Mouse (Mus musculus) forebrain, embryonic 13.5 days (tissue): Measurements from ENCODE around the gene Zfp987. TPM values are rescaled to one million over a fixed set of nuclear protein-coding genes. Genes with fewer than 3 reads are reported as not detected.
"Not testable (repeated sequence)": the region's sequence is repeated elsewhere in the genome, so short reads cannot be mapped to it uniquely, and the experiment has no call there.

ENCODE experiments used
- ATAC-seq: fragments of 200-750 bp; cut with Nextera tagmentation; 2 replicates; pipeline ENCODE4 v1.8.0; 2017
- H3K27ac ChIP-seq: fragments of 300-500 bp; sonication (generic); 2 replicates; pipeline ENCODE4 v1.5.1; 2015; ENCODE audit warnings: inconsistent platforms, mild to moderate bottlenecking, moderate library complexity
- H3K27me3 ChIP-seq: fragments of 300-500 bp; sonication (generic); 2 replicates; pipeline ENCODE4 v1.6.1; 2015; ENCODE audit warnings: mild to moderate bottlenecking, inconsistent platforms
- H3K36me3 ChIP-seq: fragments of 300-500 bp; sonication (generic); 2 replicates; pipeline ENCODE4 v1.6.1; 2015; ENCODE audit warnings: mild to moderate bottlenecking, inconsistent platforms; ENCODE audit not compliant: poor library complexity, severe bottlenecking
- H3K4me1 ChIP-seq: fragments of 300-500 bp; sonication (generic); 2 replicates; pipeline ENCODE4 v1.6.1; 2015; ENCODE audit warnings: inconsistent platforms
- H3K4me2 ChIP-seq: fragments of 300-500 bp; sonication (generic); 2 replicates; pipeline ENCODE4 v1.6.1; 2015; ENCODE audit warnings: inconsistent platforms, mild to moderate bottlenecking, moderate library complexity
- H3K4me3 ChIP-seq: fragments of 300-500 bp; sonication (generic); 2 replicates; pipeline ENCODE4 v1.5.1; 2015; ENCODE audit warnings: mild to moderate bottlenecking, inconsistent platforms
- H3K9ac ChIP-seq: fragments of 300-500 bp; sonication (generic); 2 replicates; pipeline ENCODE4 v1.6.1; 2015; ENCODE audit warnings: mild to moderate bottlenecking, inconsistent platforms
- H3K9me3 ChIP-seq: fragments of 300-500 bp; sonication (generic); replicated peaks from 2 replicates; pipeline ENCODE4 v1.6.1; 2016; ENCODE audit warnings: inconsistent platforms
- WGBS: fragments of 180-500 bp; shearing (Covaris S2); methylation state at CpG from one replicate; pipeline ENCODE4 v1.1.7; 2015; 5-methylcytosine and 5-hydroxymethylcytosine counted together
- polyA plus RNA-seq: library from polyadenylated mRNA; unstranded; fragments of >200 nt; fragmentation: Nextera tagmentation; extraction: Ambion mirVana; gene quantifications from 2 replicates; pipeline ENCODE4 v1.2.1, GENCODE M21; 2015

Gene Zfp987
- polyA plus RNA-seq, 1 experiment from 2014 or later = not detected

- not testable (repeated sequence) for ATAC-seq, H3K27me3 ChIP-seq, H3K4me1 ChIP-seq, H3K27ac ChIP-seq, H3K36me3 ChIP-seq, H3K4me3 ChIP-seq, H3K9ac ChIP-seq
- H3K4me2 ChIP-seq = peak overlapping the region; percentile 35
- WGBS = 42% methylated on average over 44 of the region's 45 CpGs
- H3K9me3 ChIP-seq = peaks cover 37% of the 10 kb centered on the region
These were observed 30.0 kb upstream of the Zfp987 start for GRCm38 (mm10) chr4:146066932-146067580.

GRCm38 (mm10) chr4:146067594-146067993 lies 29.5 kb upstream of the Zfp987 start:
- 22% methylated on average over 55 of the region's 55 CpGs for WGBS

GRCm38 (mm10) chr4:146073264-146073663 lies 23.8 kb upstream of the Zfp987 start:
- 85% methylated on average over 7 of the region's 7 CpGs for WGBS

More at GRCm38 (mm10) chr4:146067594-146067993, 29.5 kb upstream of the Zfp987 start:
- H3K27ac ChIP-seq, H3K36me3 ChIP-seq, H3K4me3 ChIP-seq, H3K27me3 ChIP-seq, ATAC-seq, H3K4me1 ChIP-seq, H3K9ac ChIP-seq: not testable (repeated sequence)
- Histone ChIP-seq H3K9me3 (peaks cover 34% of the 10 kb centered on the region), H3K4me2 (peak overlapping the region; percentile 35)

GRCm38 (mm10) chr4:146101448-146101847 lies 4.3 kb downstream of the Zfp987 start:
- H3K4me1 ChIP-seq, H3K9ac ChIP-seq, H3K4me2 ChIP-seq, H3K36me3 ChIP-seq, H3K9me3 ChIP-seq, H3K4me3 ChIP-seq, H3K27me3 ChIP-seq, H3K27ac ChIP-seq, ATAC-seq: not testable (repeated sequence)
- WGBS = 51% methylated on average over 3 of the region's 3 CpGs

More at GRCm38 (mm10) chr4:146073264-146073663, 23.8 kb upstream of the Zfp987 start:
- not testable (repeated sequence) for H3K36me3 ChIP-seq, H3K27me3 ChIP-seq, H3K4me1 ChIP-seq, H3K4me3 ChIP-seq, H3K9me3 ChIP-seq, ATAC-seq, H3K4me2 ChIP-seq, H3K9ac ChIP-seq, H3K27ac ChIP-seq

GRCm38 (mm10) chr4:146156524-146156923 lies 59.4 kb downstream of the Zfp987 start, which contains the start of gene Zfp600:
Gene Zfp600 (plus strand): TSS chr4:146156824.
- not testable (repeated sequence) for H3K36me3 ChIP-seq, H3K4me1 ChIP-seq, H3K27me3 ChIP-seq, H3K4me2 ChIP-seq, H3K9me3 ChIP-seq, H3K4me3 ChIP-seq, H3K9ac ChIP-seq, H3K27ac ChIP-seq, ATAC-seq
- WGBS = no CpG with 5 or more reads among the region's 6 CpGs

- H3K4me3 ChIP-seq, H3K27me3 ChIP-seq, H3K9me3 ChIP-seq, H3K4me2 ChIP-seq, H3K36me3 ChIP-seq, H3K4me1 ChIP-seq, H3K9ac ChIP-seq, ATAC-seq, H3K27ac ChIP-seq: not testable (repeated sequence)
- WGBS = 73% methylated on average over 4 of the region's 4 CpGs
These were observed 65.8 kb downstream of the Zfp987 start for GRCm38 (mm10) chr4:146162893-146163292.

- H3K36me3 ChIP-seq, H3K9ac ChIP-seq, H3K27me3 ChIP-seq, H3K27ac ChIP-seq, H3K4me1 ChIP-seq, ATAC-seq, H3K4me3 ChIP-seq, H3K4me2 ChIP-seq: not testable (repeated sequence)
- H3K9me3 ChIP-seq = peaks cover 14% of the 10 kb centered on the region
- WGBS = 81% methylated on average over 3 of the region's 3 CpGs
These were observed 70.2 kb downstream of the Zfp987 start for GRCm38 (mm10) chr4:146167202-146167832.

GRCm38 (mm10) chr4:146167879-146168532 lies 70.9 kb downstream of the Zfp987 start:
- H3K27me3 ChIP-seq, ATAC-seq, H3K36me3 ChIP-seq, H3K27ac ChIP-seq, H3K4me1 ChIP-seq, H3K4me2 ChIP-seq, H3K4me3 ChIP-seq, H3K9ac ChIP-seq: not testable (repeated sequence)
- H3K9me3 ChIP-seq = peaks cover 14% of the 10 kb centered on the region
- 84% methylated on average over 10 of the region's 10 CpGs for WGBS

- H3K9me3 ChIP-seq = peaks cover 21% of the 10 kb centered on the region
- not testable (repeated sequence) for H3K36me3 ChIP-seq, H3K4me2 ChIP-seq, H3K9ac ChIP-seq, H3K27ac ChIP-seq, H3K4me1 ChIP-seq, H3K27me3 ChIP-seq, H3K4me3 ChIP-seq
- ATAC-seq = peak; percentile 48; the same call in 1 of the 2 replicates
- no CpG with 5 or more reads among the region's 2 CpGs for WGBS
These were observed 71.7 kb downstream of the Zfp987 start for GRCm38 (mm10) chr4:146168730-146169215.

- H3K36me3 ChIP-seq, H3K27me3 ChIP-seq, H3K9ac ChIP-seq, H3K4me1 ChIP-seq, ATAC-seq, H3K4me3 ChIP-seq, H3K27ac ChIP-seq, H3K4me2 ChIP-seq: not testable (repeated sequence)
- peaks cover 21% of the 10 kb centered on the region for H3K9me3 ChIP-seq
- WGBS = 60% methylated on average over 4 of the region's 4 CpGs
These were observed 76.5 kb downstream of the Zfp987 start for GRCm38 (mm10) chr4:146173378-146174226.
